Mouse (Mus musculus) thymus, postnatal 0 days (tissue): ENCODE data around the gene Pax5. TPM values are rescaled to one million over a fixed set of nuclear protein-coding genes. Genes with fewer than 3 reads are reported as not detected.

Source experiments
- DNase-seq: peaks from one replicate; pipeline ENCODE4 v3.0.0-alpha.2; 2015; ENCODE audit warnings: low spot score
- polyA plus RNA-seq: library from polyadenylated mRNA; unstranded; fragments of >200 nt; fragmentation: Nextera tagmentation; extraction: Ambion mirVana; gene quantifications from 2 replicates; pipeline ENCODE4 v1.2.1, GENCODE M21; 2015

Pax5 gene
- polyA plus RNA-seq, 1 experiment from 2014 or later, result 0.03 TPM

GRCm38 (mm10) chr4:44602257-44602801 lies 108.0 kb downstream of the Pax5 start:
- no peak for DNase-seq

GRCm38 (mm10) chr4:44601370-44601769 lies 108.9 kb downstream of the Pax5 start:
- no peak for DNase-seq

GRCm38 (mm10) chr4:44600875-44601274 lies 109.4 kb downstream of the Pax5 start:
- DNase-seq, result no peak

- DNase-seq, result no peak
Observed at GRCm38 (mm10) chr4:44597965-44598364, 112.3 kb downstream of the Pax5 start.

GRCm38 (mm10) chr4:44593091-44593490 lies 117.2 kb downstream of the Pax5 start:
- no peak for DNase-seq

GRCm38 (mm10) chr4:44582687-44583086 lies 127.6 kb downstream of the Pax5 start:
- DNase-seq, result no peak

GRCm38 (mm10) chr4:44578591-44578990 lies 131.7 kb downstream of the Pax5 start:
- no peak for DNase-seq

GRCm38 (mm10) chr4:44577293-44577692 lies 133.0 kb downstream of the Pax5 start:
- DNase-seq, result no peak

GRCm38 (mm10) chr4:44576786-44577185 lies 133.5 kb downstream of the Pax5 start:
- DNase-seq, result no peak

GRCm38 (mm10) chr4:44573017-44573416 lies 137.3 kb downstream of the Pax5 start:
- no peak for DNase-seq

GRCm38 (mm10) chr4:44572373-44572772 lies 137.9 kb downstream of the Pax5 start:
- DNase-seq, result no peak

GRCm38 (mm10) chr4:44569138-44569537 lies 141.1 kb downstream of the Pax5 start:
- no peak for DNase-seq

GRCm38 (mm10) chr4:44568666-44569065 lies 141.6 kb downstream of the Pax5 start:
- DNase-seq, result no peak

GRCm38 (mm10) chr4:44566401-44566800 lies 143.9 kb downstream of the Pax5 start:
- DNase-seq, result no peak

GRCm38 (mm10) chr4:44565126-44566082 lies 144.9 kb downstream of the Pax5 start:
- DNase-seq, result no peak

GRCm38 (mm10) chr4:44564602-44565001 lies 145.7 kb downstream of the Pax5 start:
- peak; percentile 61 for DNase-seq

GRCm38 (mm10) chr4:44560956-44561355 lies 149.3 kb downstream of the Pax5 start:
- no peak for DNase-seq

- DNase-seq, result no peak
Observed at GRCm38 (mm10) chr4:44558564-44558955, 151.7 kb downstream of the Pax5 start.

GRCm38 (mm10) chr4:44557815-44558563 lies 152.3 kb downstream of the Pax5 start:
- peak; percentile 10 for DNase-seq

GRCm38 (mm10) chr4:44556586-44557281 lies 153.6 kb downstream of the Pax5 start:
- DNase-seq, result no peak

- DNase-seq, result no peak
Observed at GRCm38 (mm10) chr4:44555576-44555975, 154.7 kb downstream of the Pax5 start.
